ENCODE assay signal across 27 mouse cellular contexts in genomic region chr2:75350902-75351301, GRCm38 (mm10).
DNase-seq lines count a peak whose midpoint lies in the region; ATAC-seq lines count a peak whose summit lies in the region.
"Had no signal": no experiment of that assay in that cellular context is flagged by ENCODE, and none has a peak within 500 bp of the region (broad histone marks: within the 10 kb centered on the region; RNA-seq: fewer than 3 reads in every experiment).

No protein-coding gene starts in this region.

- H3K4me2 ChIP-seq in kidney, embryonic 14.5 days (replicated peaks; ENCODE audit: low read depth, low read length): no peak overlapping the region
- no peak overlapping the region for H3K4me2 ChIP-seq in midbrain, embryonic 15.5 days
- H3K4me2 ChIP-seq in limb, embryonic 11.5 days (ENCODE audit: low read depth, severe bottlenecking): no peak overlapping the region
- H3K4me2 ChIP-seq: heart, embryonic 15.5 days had no signal

- no peak for DNase-seq in kidney, postnatal 25 days
- no peak for DNase-seq in midbrain, embryonic 10.5 days (ENCODE audit: low spot score)
- peak; percentile 71 for DNase-seq in limb, embryonic 11.5 days (ENCODE audit: low spot score)
- DNase-seq in gastrocnemius, postnatal 4 days (ENCODE audit: low spot score in 2 of 2): no peak
- DNase-seq: adrenal gland, adult 2 months; adrenal gland, postnatal 36 days; B cell, adult 2 months; cerebellum, adult 8-10 months; gastrocnemius, postnatal 14 days; heart, adult 11 months; kidney, postnatal 10 days; liver; lung, adult 2 months; lung, postnatal 10 days; right cerebral cortex, postnatal 14 days; thymus, postnatal 4 days had no signal

- H3K27ac ChIP-seq in kidney, embryonic 14.5 days (ENCODE audit: low read depth, low read length): no peak overlapping the region
- H3K27ac ChIP-seq in midbrain, embryonic 15.5 days: peak overlapping the region; percentile 72; the same call in 1 of the 2 replicates
- H3K27ac ChIP-seq in midbrain, embryonic 10.5 days (replicated peaks): no peak overlapping the region
- H3K27ac ChIP-seq in limb, embryonic 11.5 days (replicated peaks; ENCODE audit: low read depth, low read length): no peak overlapping the region
- H3K27ac ChIP-seq: heart, embryonic 10.5 days; heart, embryonic 15.5 days; layer of hippocampus, adult 2 months; liver, embryonic 14.5 days; macrophage had no signal

- no peaks in the 10 kb centered on the region for H3K4me1 ChIP-seq in kidney, embryonic 14.5 days (ENCODE audit: control insufficient read depth, insufficient read depth, low read length)
- H3K4me1 ChIP-seq in midbrain, embryonic 15.5 days: peaks cover 10% of the 10 kb centered on the region; the same call in 1 of the 2 replicates
- H3K4me1 ChIP-seq in midbrain, embryonic 10.5 days: peaks cover 9% of the 10 kb centered on the region
- peaks cover 29% of the 10 kb centered on the region for H3K4me1 ChIP-seq in limb, embryonic 11.5 days (ENCODE audit: control insufficient read depth, insufficient read depth, low read length)
- H3K4me1 ChIP-seq: heart, embryonic 15.5 days had no signal

- H3K9me3 ChIP-seq in kidney, embryonic 14.5 days (ENCODE audit: control insufficient read depth, low read length): no peaks in the 10 kb centered on the region
- H3K9me3 ChIP-seq in midbrain, embryonic 15.5 days: no peaks in the 10 kb centered on the region
- H3K9me3 ChIP-seq in midbrain, embryonic 10.5 days (replicated peaks): no peaks in the 10 kb centered on the region
- H3K9me3 ChIP-seq in limb, embryonic 11.5 days (ENCODE audit: control insufficient read depth, low read length): no peaks in the 10 kb centered on the region
- H3K9me3 ChIP-seq: heart, embryonic 10.5 days; heart, embryonic 15.5 days had no signal

- 40% methylated on average over 3 of the region's 3 CpGs for WGBS in kidney, embryonic 14.5 days
- WGBS in midbrain, embryonic 15.5 days: 77% methylated on average over 3 of the region's 3 CpGs
- 79% methylated on average over 3 of the region's 3 CpGs for WGBS in midbrain, embryonic 10.5 days
- 11% methylated on average over 3 of the region's 3 CpGs for WGBS in limb, embryonic 11.5 days

- H3K27me3 ChIP-seq in kidney, embryonic 14.5 days (ENCODE audit: control insufficient read depth, insufficient read depth, low read length): no peaks in the 10 kb centered on the region
- H3K27me3 ChIP-seq in midbrain, embryonic 15.5 days (replicated peaks): no peaks in the 10 kb centered on the region
- no peaks in the 10 kb centered on the region for H3K27me3 ChIP-seq in midbrain, embryonic 10.5 days (ENCODE audit: low read depth, poor library complexity, severe bottlenecking)
- H3K27me3 ChIP-seq in limb, embryonic 11.5 days (ENCODE audit: control insufficient read depth, insufficient read depth, low read length): no peaks in the 10 kb centered on the region
- H3K27me3 ChIP-seq: heart, embryonic 15.5 days had no signal

- no peak overlapping the region for H3K4me3 ChIP-seq in kidney, embryonic 14.5 days (ENCODE audit: low read length)
- no peak overlapping the region for H3K4me3 ChIP-seq in midbrain, embryonic 15.5 days
- H3K4me3 ChIP-seq in midbrain, embryonic 10.5 days: no peak overlapping the region
- H3K4me3 ChIP-seq in limb, embryonic 11.5 days (ENCODE audit: low read depth, low read length): no peak overlapping the region
- H3K4me3 ChIP-seq: erythroblast, embryonic 14.5 days; heart, embryonic 10.5 days; heart, embryonic 15.5 days; layer of hippocampus, adult 2 months had no signal

- ATAC-seq in kidney, embryonic 14.5 days (ENCODE audit: low FRiP score, low TSS enrichment): peak; percentile 20; the same call in 1 of the 2 replicates
- ATAC-seq in midbrain, embryonic 15.5 days (replicated peaks): no peak
- ATAC-seq in limb, embryonic 11.5 days (ENCODE audit: insufficient number of reproducible peaks, low FRiP score, low TSS enrichment, low read depth): peak; percentile 73
- ATAC-seq: activated CD4-positive, CD25-positive, alpha-beta regulatory T cell, adult 4 months; forebrain, embryonic 16.5 days; intestine, postnatal 0 days had no signal

- H3K36me3 ChIP-seq in kidney, embryonic 14.5 days (ENCODE audit: control insufficient read depth, insufficient read depth, low read length): no peaks in the 10 kb centered on the region
- H3K36me3 ChIP-seq in midbrain, embryonic 15.5 days (replicated peaks): no peaks in the 10 kb centered on the region
- no peaks in the 10 kb centered on the region for H3K36me3 ChIP-seq in midbrain, embryonic 10.5 days
- H3K36me3 ChIP-seq in limb, embryonic 11.5 days (ENCODE audit: control insufficient read depth, insufficient read depth, low read length): no peaks in the 10 kb centered on the region
- H3K36me3 ChIP-seq: heart, embryonic 10.5 days; heart, embryonic 15.5 days had no signal

- H3K9ac ChIP-seq in kidney, embryonic 14.5 days (ENCODE audit: low read depth, low read length): no peak overlapping the region
- no peak overlapping the region for H3K9ac ChIP-seq in midbrain, embryonic 15.5 days
- no peak overlapping the region for H3K9ac ChIP-seq in limb, embryonic 11.5 days (ENCODE audit: low read length)
- H3K9ac ChIP-seq: heart, embryonic 15.5 days; liver, embryonic 14.5 days had no signal
